Mouse (Mus musculus): Measurements from ENCODE around the gene H2-Eb2.

GRCm38 (mm10) chr17:34317275-34317674, 8.2 kb upstream of the H2-Eb2 start:
- TF ChIP-seq CTCF (IDR thresholded peaks at IDR 0.05; ENCODE audit: control insufficient read depth, insufficient read depth, insufficient replicate concordance, low read depth, low read length) (no peak), POLR2A (IDR thresholded peaks at IDR 0.05; ENCODE audit: control insufficient read depth, low read depth, low read length) (no peak)

Measured in testis, adult 2 months (tissue).